Mouse (Mus musculus) liver, embryonic 12.5 days (tissue): ENCODE data around the gene D17Wsu92e. TPM values are rescaled to one million over a fixed set of nuclear protein-coding genes. Genes with fewer than 3 reads are reported as not detected.
A peak's percentile ranks its signal among the peaks of the same experiment; 100 is the strongest.

Source experiments
- ATAC-seq: fragments of 200-750 bp; cut with Nextera tagmentation; 2 replicates; pipeline ENCODE4 v1.8.0; 2017; ENCODE audit warnings: moderate number of reproducible peaks, mild to moderate bottlenecking, moderate library complexity
- H3K27ac ChIP-seq: fragments of 300-500 bp; sonication (generic); 2 replicates; pipeline ENCODE4 v1.5.1; 2016; ENCODE audit warnings: mild to moderate bottlenecking
- H3K27me3 ChIP-seq: fragments of 300-500 bp; sonication (generic); replicated peaks from 2 replicates; pipeline ENCODE4 v1.6.1; 2016; ENCODE audit warnings: mild to moderate bottlenecking, moderate library complexity
- H3K36me3 ChIP-seq: fragments of 300-500 bp; sonication (generic); 2 replicates; pipeline ENCODE4 v1.6.1; 2016; ENCODE audit warnings: mild to moderate bottlenecking, moderate library complexity
- H3K4me1 ChIP-seq: fragments of 300-500 bp; sonication (generic); 2 replicates; pipeline ENCODE4 v1.6.1; 2016
- H3K4me2 ChIP-seq: fragments of 300-500 bp; sonication (generic); 2 replicates; pipeline ENCODE4 v1.6.1; 2016; ENCODE audit warnings: mild to moderate bottlenecking, moderate library complexity
- H3K4me3 ChIP-seq: fragments of 300-500 bp; sonication (generic); 2 replicates; pipeline ENCODE4 v1.5.1; 2016; ENCODE audit warnings: mild to moderate bottlenecking, moderate library complexity
- H3K9ac ChIP-seq: fragments of 300-500 bp; sonication (generic); 2 replicates; pipeline ENCODE4 v1.6.1; 2016; ENCODE audit warnings: mild to moderate bottlenecking, moderate library complexity
- H3K9me3 ChIP-seq: fragments of 300-500 bp; sonication (generic); replicated peaks from 2 replicates; pipeline ENCODE4 v1.6.1; 2016; ENCODE audit warnings: mild to moderate bottlenecking, moderate library complexity
- WGBS: fragments of 180-500 bp; shearing (Covaris S2); methylation state at CpG from one replicate; pipeline ENCODE4 v1.1.7; 2016; ENCODE audit not compliant: insufficient replicate concordance; 5-methylcytosine and 5-hydroxymethylcytosine counted together
- polyA plus RNA-seq: library from polyadenylated mRNA; unstranded; fragments of >200 nt; fragmentation: Nextera tagmentation; extraction: Ambion mirVana; gene quantifications from 2 replicates; pipeline ENCODE4 v1.2.1, GENCODE M21; 2016

D17Wsu92e gene
- polyA plus RNA-seq, 1 experiment from 2014 or later = 17.1 TPM

GRCm38 (mm10) chr17:27779755-27780154 lies 40.7 kb downstream of the D17Wsu92e start:
- Histone ChIP-seq H3K27me3 (no peaks in the 10 kb centered on the region), H3K4me1 (peaks cover 65% of the 10 kb centered on the region), H3K9ac (peak overlapping the region; percentile 37; the same call in 1 of the 2 replicates), H3K4me3 (no peak overlapping the region), H3K4me2 (peak overlapping the region; percentile 17; the same call in 1 of the 2 replicates), H3K27ac (peak overlapping the region; percentile 91), H3K9me3 (no peaks in the 10 kb centered on the region), H3K36me3 (peaks cover 46% of the 10 kb centered on the region)
- ATAC-seq = no peak
- WGBS = 15% methylated on average over 3 of the region's 3 CpGs

- WGBS = 66% methylated on average over 9 of the region's 9 CpGs
These were observed 41.6 kb downstream of the D17Wsu92e start for GRCm38 (mm10) chr17:27778671-27779355.

GRCm38 (mm10) chr17:27777823-27778222 lies 42.6 kb downstream of the D17Wsu92e start:
- 22% methylated on average over 6 of the region's 6 CpGs for WGBS
- Histone ChIP-seq H3K4me2 (peak overlapping the region; percentile 60), H3K9ac (peak overlapping the region; percentile 60), H3K27me3 (no peaks in the 10 kb centered on the region), H3K4me3 (peak overlapping the region; percentile 27), H3K36me3 (peaks cover 45% of the 10 kb centered on the region), H3K4me1 (peaks cover 79% of the 10 kb centered on the region), H3K27ac (peak overlapping the region; percentile 91), H3K9me3 (no peaks in the 10 kb centered on the region)
- peak; percentile 87 for ATAC-seq

More at GRCm38 (mm10) chr17:27778671-27779355, 41.6 kb downstream of the D17Wsu92e start:
- H3K9me3 ChIP-seq = no peaks in the 10 kb centered on the region
- peak; percentile 86 for ATAC-seq
- H3K27me3 ChIP-seq = no peaks in the 10 kb centered on the region
- H3K4me1 ChIP-seq = peaks cover 75% of the 10 kb centered on the region
- peak overlapping the region; percentile 60 for H3K4me2 ChIP-seq
- H3K27ac ChIP-seq = peak overlapping the region; percentile 91
- H3K36me3 ChIP-seq = peaks cover 46% of the 10 kb centered on the region
- H3K4me3 ChIP-seq = peak overlapping the region; percentile 14
- H3K9ac ChIP-seq = peak overlapping the region; percentile 60

- no peak overlapping the region; the same call in 1 of the 2 replicates for H3K27ac ChIP-seq
- peaks cover 61% of the 10 kb centered on the region for H3K4me1 ChIP-seq
- ATAC-seq = no peak
- no peak overlapping the region for H3K4me2 ChIP-seq
- no peak overlapping the region for H3K4me3 ChIP-seq
- 85% methylated on average over 3 of the region's 3 CpGs for WGBS
- no peaks in the 10 kb centered on the region for H3K27me3 ChIP-seq
- H3K9me3 ChIP-seq = no peaks in the 10 kb centered on the region
- no peak overlapping the region for H3K9ac ChIP-seq
- H3K36me3 ChIP-seq = peaks cover 54% of the 10 kb centered on the region
These were observed 46.2 kb downstream of the D17Wsu92e start for GRCm38 (mm10) chr17:27774198-27774597.

GRCm38 (mm10) chr17:27771616-27772015 lies 48.8 kb downstream of the D17Wsu92e start:
- H3K9me3 ChIP-seq = no peaks in the 10 kb centered on the region
- peaks cover 75% of the 10 kb centered on the region for H3K36me3 ChIP-seq
- no peak overlapping the region for H3K9ac ChIP-seq
- H3K4me1 ChIP-seq = peaks cover 45% of the 10 kb centered on the region
- no peak overlapping the region for H3K4me2 ChIP-seq
- no peaks in the 10 kb centered on the region for H3K27me3 ChIP-seq
- 81% methylated on average over 6 of the region's 6 CpGs for WGBS
- H3K27ac ChIP-seq = no peak overlapping the region
- no peak overlapping the region for H3K4me3 ChIP-seq
- ATAC-seq = no peak

GRCm38 (mm10) chr17:27768817-27769542 lies 51.5 kb downstream of the D17Wsu92e start:
- Histone ChIP-seq H3K4me3 (no peak overlapping the region), H3K4me1 (peaks cover 25% of the 10 kb centered on the region), H3K9me3 (peaks cover 8% of the 10 kb centered on the region), H3K36me3 (peaks cover 86% of the 10 kb centered on the region), H3K4me2 (no peak overlapping the region), H3K27ac (no peak overlapping the region), H3K9ac (no peak overlapping the region), H3K27me3 (no peaks in the 10 kb centered on the region)
- 59% methylated on average over 8 of the region's 8 CpGs for WGBS
- peak; percentile 73 for ATAC-seq

GRCm38 (mm10) chr17:27767543-27767942 lies 52.9 kb downstream of the D17Wsu92e start:
- peaks cover 8% of the 10 kb centered on the region for H3K9me3 ChIP-seq
- ATAC-seq = no peak
- peaks cover 87% of the 10 kb centered on the region for H3K36me3 ChIP-seq
- no peak overlapping the region for H3K4me3 ChIP-seq
- no peak overlapping the region for H3K27ac ChIP-seq
- WGBS = 79% methylated on average over 12 of the region's 12 CpGs
- H3K4me2 ChIP-seq = no peak overlapping the region
- H3K27me3 ChIP-seq = no peaks in the 10 kb centered on the region
- no peak overlapping the region for H3K9ac ChIP-seq
- peaks cover 19% of the 10 kb centered on the region for H3K4me1 ChIP-seq

- no peak for ATAC-seq
- no peak overlapping the region for H3K27ac ChIP-seq
- WGBS = 79% methylated on average over 5 of the region's 5 CpGs
- H3K4me3 ChIP-seq = no peak overlapping the region
- H3K27me3 ChIP-seq = no peaks in the 10 kb centered on the region
- peaks cover 19% of the 10 kb centered on the region for H3K4me1 ChIP-seq
- peaks cover 8% of the 10 kb centered on the region for H3K9me3 ChIP-seq
- H3K36me3 ChIP-seq = peaks cover 83% of the 10 kb centered on the region
- H3K4me2 ChIP-seq = no peak overlapping the region
- no peak overlapping the region for H3K9ac ChIP-seq
These were observed 53.3 kb downstream of the D17Wsu92e start for GRCm38 (mm10) chr17:27767120-27767519.

GRCm38 (mm10) chr17:27765066-27765465 lies 55.4 kb downstream of the D17Wsu92e start:
- H3K27me3 ChIP-seq = no peaks in the 10 kb centered on the region
- H3K9ac ChIP-seq = no peak overlapping the region
- H3K4me3 ChIP-seq = no peak overlapping the region
- WGBS = 90% methylated on average over 6 of the region's 6 CpGs
- peaks cover 8% of the 10 kb centered on the region for H3K9me3 ChIP-seq
- no peak overlapping the region for H3K4me2 ChIP-seq
- H3K27ac ChIP-seq = no peak overlapping the region
- no peak for ATAC-seq
- peaks cover 83% of the 10 kb centered on the region for H3K36me3 ChIP-seq
- H3K4me1 ChIP-seq = peaks cover 17% of the 10 kb centered on the region

- peaks cover 8% of the 10 kb centered on the region for H3K9me3 ChIP-seq
- 80% methylated on average over 2 of the region's 2 CpGs for WGBS
These were observed 56.0 kb downstream of the D17Wsu92e start for GRCm38 (mm10) chr17:27764453-27764852.

GRCm38 (mm10) chr17:27762884-27763283 lies 57.6 kb downstream of the D17Wsu92e start:
- H3K9me3 ChIP-seq = peaks cover 8% of the 10 kb centered on the region
- H3K27me3 ChIP-seq = no peaks in the 10 kb centered on the region
- no peak for ATAC-seq
- peaks cover 24% of the 10 kb centered on the region; the same call in 1 of the 2 replicates for H3K4me1 ChIP-seq
- H3K9ac ChIP-seq = no peak overlapping the region
- H3K4me2 ChIP-seq = no peak overlapping the region
- no peak overlapping the region for H3K27ac ChIP-seq
- 83% methylated on average over 11 of the region's 11 CpGs for WGBS
- no peak overlapping the region for H3K4me3 ChIP-seq
- H3K36me3 ChIP-seq = peaks cover 69% of the 10 kb centered on the region

More at GRCm38 (mm10) chr17:27764453-27764852, 56.0 kb downstream of the D17Wsu92e start:
- Histone ChIP-seq H3K4me3 (no peak overlapping the region), H3K4me1 (peaks cover 16% of the 10 kb centered on the region; the same call in 1 of the 2 replicates), H3K9ac (no peak overlapping the region), H3K27me3 (no peaks in the 10 kb centered on the region), H3K36me3 (peaks cover 84% of the 10 kb centered on the region), H3K27ac (no peak overlapping the region), H3K4me2 (no peak overlapping the region)
- ATAC-seq = no peak
